Mouse (Mus musculus): ENCODE measurements around the gene Tcf7l1. TPM values are rescaled to one million over a fixed set of nuclear protein-coding genes. Genes with fewer than 3 reads are reported as not detected.
A peak's percentile ranks its signal among the peaks of the same experiment; 100 is the strongest.

Tcf7l1 gene
- polyA plus RNA-seq, 1 experiment from 2014 or later, result 42.4 TPM

- Histone ChIP-seq H3K4me1 (ENCODE audit: control insufficient read depth, insufficient read depth, low read length) (peaks cover 16% of the 10 kb centered on the region), H3K27ac (replicated peaks; ENCODE audit: low read depth, low read length) (0 out of 2 replicates have a peak overlapping the region, but pooled peaks have one; percentile 1), H3K36me3 (ENCODE audit: control insufficient read depth, insufficient read depth, low read length) (no peaks in the 10 kb centered on the region; the same call in 1 of the 2 replicates), H3K9ac (ENCODE audit: low read length) (no peak overlapping the region), H3K4me2 (ENCODE audit: low read depth, severe bottlenecking) (no peak overlapping the region), H3K4me3 (ENCODE audit: low read depth, low read length) (no peak overlapping the region), H3K27me3 (ENCODE audit: control insufficient read depth, insufficient read depth, low read length) (no peaks in the 10 kb centered on the region), H3K9me3 (ENCODE audit: control insufficient read depth, low read length) (no peaks in the 10 kb centered on the region)
- WGBS, result 26% methylated on average over 11 of the region's 11 CpGs
- no peak for ATAC-seq (ENCODE audit: insufficient number of reproducible peaks, low FRiP score, low TSS enrichment, low read depth)
- no peak for DNase-seq (ENCODE audit: low spot score)
These were observed 92.3 kb downstream of the Tcf7l1 start for GRCm38 (mm10) chr6:72696601-72697335.

DNA sequence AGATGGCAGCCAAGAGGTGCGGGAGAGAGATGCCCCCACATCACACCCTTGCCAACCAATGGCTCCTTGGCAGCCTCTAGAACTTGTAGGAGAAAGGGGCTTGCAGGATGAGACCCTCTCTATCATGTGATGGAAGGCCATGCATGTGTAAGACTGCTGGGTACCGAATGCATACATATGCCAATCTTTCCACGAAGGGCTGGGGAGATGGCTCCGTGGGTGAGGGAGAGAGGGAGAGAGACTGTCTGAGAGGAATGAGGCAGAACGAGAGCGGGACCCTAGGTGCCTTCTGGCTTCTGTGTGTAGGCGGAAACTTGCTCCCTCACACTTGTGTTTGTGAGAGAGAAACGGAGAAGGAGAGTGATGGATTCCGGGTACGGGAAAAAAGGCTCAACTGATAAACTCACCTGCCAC, 94.3 kb downstream of the Tcf7l1 start:
- Histone ChIP-seq H3K27ac (replicated peaks; ENCODE audit: low read depth, low read length) (no peak overlapping the region), H3K4me2 (ENCODE audit: low read depth, severe bottlenecking) (no peak overlapping the region), H3K9ac (ENCODE audit: low read length) (no peak overlapping the region), H3K36me3 (ENCODE audit: control insufficient read depth, insufficient read depth, low read length) (0 out of 2 replicates have a peak, but pooled peaks cover 2% of the 10 kb centered on the region), H3K4me3 (ENCODE audit: low read depth, low read length) (no peak overlapping the region), H3K27me3 (ENCODE audit: control insufficient read depth, insufficient read depth, low read length) (no peaks in the 10 kb centered on the region), H3K9me3 (ENCODE audit: control insufficient read depth, low read length) (no peaks in the 10 kb centered on the region), H3K4me1 (ENCODE audit: control insufficient read depth, insufficient read depth, low read length) (peaks cover 29% of the 10 kb centered on the region)
- 76% methylated on average over 10 of the region's 10 CpGs for WGBS
- ATAC-seq (ENCODE audit: insufficient number of reproducible peaks, low FRiP score, low TSS enrichment, low read depth) (no peak), DNase-seq (ENCODE audit: low spot score) (no peak)

GRCm38 (mm10) chr6:72694047-72694790, 94.8 kb downstream of the Tcf7l1 start:
- Histone ChIP-seq H3K9me3 (ENCODE audit: control insufficient read depth, low read length) (no peaks in the 10 kb centered on the region), H3K36me3 (ENCODE audit: control insufficient read depth, insufficient read depth, low read length) (0 out of 2 replicates have a peak, but pooled peaks cover 2% of the 10 kb centered on the region), H3K4me3 (ENCODE audit: low read depth, low read length) (no peak overlapping the region), H3K27ac (replicated peaks; ENCODE audit: low read depth, low read length) (no peak overlapping the region), H3K4me2 (ENCODE audit: low read depth, severe bottlenecking) (no peak overlapping the region), H3K27me3 (ENCODE audit: control insufficient read depth, insufficient read depth, low read length) (no peaks in the 10 kb centered on the region), H3K9ac (ENCODE audit: low read length) (no peak overlapping the region), H3K4me1 (ENCODE audit: control insufficient read depth, insufficient read depth, low read length) (peaks cover 30% of the 10 kb centered on the region)
- ATAC-seq (ENCODE audit: insufficient number of reproducible peaks, low FRiP score, low TSS enrichment, low read depth), result no peak
- DNase-seq (ENCODE audit: low spot score), result no peak
- WGBS, result 73% methylated on average over 5 of the region's 5 CpGs

DNA sequence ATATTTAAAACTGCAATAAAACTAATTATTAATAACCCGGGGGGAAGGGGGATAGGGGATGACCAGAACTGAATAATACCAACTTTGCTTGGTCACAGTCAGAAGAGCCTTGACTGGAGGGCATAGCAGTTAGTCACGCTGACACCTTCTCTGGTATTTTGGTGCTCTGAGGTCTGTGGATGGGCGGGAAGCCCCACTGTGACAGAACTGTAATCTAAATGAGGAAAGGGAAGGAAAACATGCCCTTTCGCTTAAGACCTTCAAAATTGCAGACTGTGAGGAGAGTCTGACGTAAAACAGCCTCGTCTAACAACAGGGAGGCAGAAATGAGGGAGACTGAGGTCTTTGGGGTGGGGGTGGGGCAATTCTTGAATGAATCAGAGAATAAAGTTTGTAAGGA, 96.6 kb downstream of the Tcf7l1 start:
- Histone ChIP-seq H3K4me1 (ENCODE audit: control insufficient read depth, insufficient read depth, low read length) (peaks cover 30% of the 10 kb centered on the region), H3K9me3 (ENCODE audit: control insufficient read depth, low read length) (no peaks in the 10 kb centered on the region), H3K27ac (replicated peaks; ENCODE audit: low read depth, low read length) (no peak overlapping the region), H3K36me3 (ENCODE audit: control insufficient read depth, insufficient read depth, low read length) (0 out of 2 replicates have a peak, but pooled peaks cover 2% of the 10 kb centered on the region), H3K4me2 (ENCODE audit: low read depth, severe bottlenecking) (no peak overlapping the region), H3K27me3 (ENCODE audit: control insufficient read depth, insufficient read depth, low read length) (no peaks in the 10 kb centered on the region), H3K4me3 (ENCODE audit: low read depth, low read length) (no peak overlapping the region), H3K9ac (ENCODE audit: low read length) (no peak overlapping the region)
- DNase-seq (ENCODE audit: low spot score) (no peak), ATAC-seq (ENCODE audit: insufficient number of reproducible peaks, low FRiP score, low TSS enrichment, low read depth) (no peak)
- 56% methylated on average over 6 of the region's 6 CpGs for WGBS

DNA sequence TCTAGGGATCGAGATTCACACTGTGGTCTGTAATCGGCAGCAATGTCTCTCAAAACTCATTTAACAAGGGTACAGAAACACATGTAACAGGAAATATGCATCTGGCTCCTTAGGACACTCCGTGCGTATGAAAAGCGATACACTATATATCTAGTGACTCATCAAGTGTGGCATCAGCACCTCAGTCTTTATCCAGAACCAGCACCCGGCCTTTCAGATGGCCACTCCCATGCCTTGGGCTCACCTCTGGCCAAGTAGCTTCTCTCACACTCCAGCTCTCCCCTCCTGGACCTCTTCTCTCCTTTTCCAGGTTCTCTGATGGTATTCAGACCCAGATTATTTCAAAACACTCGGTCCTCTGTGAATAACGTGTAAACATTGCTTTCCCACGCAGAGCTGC, 97.5 kb downstream of the Tcf7l1 start:
- Histone ChIP-seq H3K27me3 (ENCODE audit: control insufficient read depth, insufficient read depth, low read length) (no peaks in the 10 kb centered on the region), H3K36me3 (ENCODE audit: control insufficient read depth, insufficient read depth, low read length) (0 out of 2 replicates have a peak, but pooled peaks cover 2% of the 10 kb centered on the region), H3K4me2 (ENCODE audit: low read depth, severe bottlenecking) (no peak overlapping the region), H3K4me1 (ENCODE audit: control insufficient read depth, insufficient read depth, low read length) (peaks cover 23% of the 10 kb centered on the region), H3K9me3 (ENCODE audit: control insufficient read depth, low read length) (no peaks in the 10 kb centered on the region), H3K4me3 (ENCODE audit: low read depth, low read length) (no peak overlapping the region), H3K27ac (replicated peaks; ENCODE audit: low read depth, low read length) (no peak overlapping the region), H3K9ac (ENCODE audit: low read length) (no peak overlapping the region)
- DNase-seq (ENCODE audit: low spot score) (no peak), ATAC-seq (ENCODE audit: insufficient number of reproducible peaks, low FRiP score, low TSS enrichment, low read depth) (no peak)
- 93% methylated on average over 9 of the region's 9 CpGs for WGBS

- Histone ChIP-seq H3K4me3 (ENCODE audit: low read depth, low read length) (no peak overlapping the region), H3K27me3 (ENCODE audit: control insufficient read depth, insufficient read depth, low read length) (no peaks in the 10 kb centered on the region), H3K27ac (replicated peaks; ENCODE audit: low read depth, low read length) (peak overlapping the region; percentile 36; the same call in 1 of the 2 replicates), H3K4me1 (ENCODE audit: control insufficient read depth, insufficient read depth, low read length) (peaks cover 25% of the 10 kb centered on the region), H3K9me3 (ENCODE audit: control insufficient read depth, low read length) (no peaks in the 10 kb centered on the region), H3K36me3 (ENCODE audit: control insufficient read depth, insufficient read depth, low read length) (0 out of 2 replicates have a peak, but pooled peaks cover 2% of the 10 kb centered on the region), H3K9ac (ENCODE audit: low read length) (no peak overlapping the region), H3K4me2 (ENCODE audit: low read depth, severe bottlenecking) (no peak overlapping the region)
- 65% methylated on average over 10 of the region's 10 CpGs for WGBS
- ATAC-seq (ENCODE audit: insufficient number of reproducible peaks, low FRiP score, low TSS enrichment, low read depth), result no peak
- DNase-seq (ENCODE audit: low spot score), result no peak
These were observed 98.5 kb downstream of the Tcf7l1 start for GRCm38 (mm10) chr6:72690595-72690994.

DNA sequence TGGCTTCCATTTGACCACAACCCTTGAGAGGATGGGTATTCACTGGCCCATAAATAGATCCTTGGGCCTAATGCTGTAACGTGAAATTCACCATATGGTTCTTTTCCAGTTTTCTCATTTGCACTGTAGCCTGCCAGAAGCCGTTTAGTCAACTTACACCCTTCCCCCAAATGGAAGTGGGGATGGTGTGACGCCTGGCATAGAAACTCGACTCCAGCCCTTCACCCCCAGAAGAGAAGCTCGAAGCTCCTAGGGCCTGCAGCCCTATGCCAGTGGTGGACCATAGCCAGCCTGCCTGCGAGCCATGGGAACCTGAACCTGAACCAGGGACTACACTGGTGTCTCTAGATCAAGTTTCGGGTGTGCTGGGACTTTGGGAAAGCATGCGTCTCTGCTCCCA, 99.1 kb downstream of the Tcf7l1 start:
- Histone ChIP-seq H3K36me3 (ENCODE audit: control insufficient read depth, insufficient read depth, low read length) (0 out of 2 replicates have a peak, but pooled peaks cover 2% of the 10 kb centered on the region), H3K9ac (ENCODE audit: low read length) (no peak overlapping the region), H3K27ac (replicated peaks; ENCODE audit: low read depth, low read length) (peak overlapping the region; percentile 36; the same call in 1 of the 2 replicates), H3K4me2 (ENCODE audit: low read depth, severe bottlenecking) (no peak overlapping the region), H3K4me3 (ENCODE audit: low read depth, low read length) (no peak overlapping the region), H3K9me3 (ENCODE audit: control insufficient read depth, low read length) (no peaks in the 10 kb centered on the region), H3K27me3 (ENCODE audit: control insufficient read depth, insufficient read depth, low read length) (no peaks in the 10 kb centered on the region), H3K4me1 (ENCODE audit: control insufficient read depth, insufficient read depth, low read length) (peaks cover 26% of the 10 kb centered on the region)
- 55% methylated on average over 8 of the region's 8 CpGs for WGBS
- ATAC-seq (ENCODE audit: insufficient number of reproducible peaks, low FRiP score, low TSS enrichment, low read depth), result no peak
- no peak for DNase-seq (ENCODE audit: low spot score)

DNA sequence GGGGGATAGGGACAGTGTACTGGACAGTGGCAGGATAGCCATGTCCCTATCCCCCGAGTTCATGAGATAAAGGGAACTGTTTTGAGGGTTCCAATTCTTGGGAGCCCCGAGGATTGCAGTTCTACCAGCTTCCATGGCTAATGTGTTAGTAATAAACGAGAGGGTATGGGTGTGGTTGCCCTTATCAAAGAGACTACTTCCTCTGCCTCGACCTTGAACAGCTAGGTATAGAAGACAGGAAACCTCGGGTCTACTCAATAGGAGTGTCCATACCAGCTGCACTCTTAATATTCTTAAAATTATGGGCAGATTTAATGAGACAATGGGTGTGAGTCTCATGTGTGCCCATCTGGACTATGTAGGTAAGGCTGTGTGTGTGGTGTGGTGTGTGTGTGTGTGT, 100.0 kb downstream of the Tcf7l1 start:
- H3K4me2 ChIP-seq (ENCODE audit: low read depth, severe bottlenecking), result no peak overlapping the region
- H3K27ac ChIP-seq (replicated peaks; ENCODE audit: low read depth, low read length), result no peak overlapping the region
- no peaks in the 10 kb centered on the region for H3K27me3 ChIP-seq (ENCODE audit: control insufficient read depth, insufficient read depth, low read length)
- no peak overlapping the region for H3K4me3 ChIP-seq (ENCODE audit: low read depth, low read length)
- DNase-seq (ENCODE audit: low spot score), result no peak
- no peaks in the 10 kb centered on the region for H3K9me3 ChIP-seq (ENCODE audit: control insufficient read depth, low read length)
- peaks cover 30% of the 10 kb centered on the region for H3K4me1 ChIP-seq (ENCODE audit: control insufficient read depth, insufficient read depth, low read length)
- 0 out of 2 replicates have a peak, but pooled peaks cover 2% of the 10 kb centered on the region for H3K36me3 ChIP-seq (ENCODE audit: control insufficient read depth, insufficient read depth, low read length)
- H3K9ac ChIP-seq (ENCODE audit: low read length), result no peak overlapping the region
- WGBS, result 88% methylated on average over 5 of the region's 5 CpGs
- ATAC-seq (ENCODE audit: insufficient number of reproducible peaks, low FRiP score, low TSS enrichment, low read depth), result no peak
